Mouse (Mus musculus) kidney, embryonic 16.5 days (tissue): ENCODE measurements at regions not wholly inside any gene's neighbourhood (a gene's known extent, or its start where the extent isn't known, plus 50 kb on each side); places are given as distances from the start of the nearest gene placed in this dataset.

ENCODE experiments used
- ATAC-seq: fragments of 200-750 bp; cut with Nextera tagmentation; 2 replicates; pipeline ENCODE4 v1.8.0; 2017; ENCODE audit warnings: moderate TSS enrichment; ENCODE audit not compliant: low FRiP score, low TSS enrichment
- H3K27ac ChIP-seq: fragments of 300-500 bp; sonication (generic); 2 replicates; pipeline ENCODE4 v1.5.1; 2014; ENCODE audit warnings: low read length
- H3K27me3 ChIP-seq: fragments of 300-500 bp; sonication (generic); 2 replicates; pipeline ENCODE4 v1.6.1; 2014; ENCODE audit warnings: low read length, control low read depth, mixed read lengths; ENCODE audit not compliant: insufficient read depth
- H3K36me3 ChIP-seq: fragments of 300-500 bp; sonication (generic); 2 replicates; pipeline ENCODE4 v1.6.1; 2014; ENCODE audit warnings: low read length, control low read depth, mixed read lengths; ENCODE audit not compliant: insufficient read depth
- H3K4me1 ChIP-seq: fragments of 300-500 bp; sonication (generic); 2 replicates; pipeline ENCODE4 v1.6.1; 2014; ENCODE audit warnings: low read length, control low read depth, mixed read lengths; ENCODE audit not compliant: insufficient read depth
- H3K4me2 ChIP-seq: fragments of 300-500 bp; sonication (generic); replicated peaks from 2 replicates; pipeline ENCODE4 v1.6.1; 2014; ENCODE audit warnings: low read depth, low read length
- H3K4me3 ChIP-seq: fragments of 300-500 bp; sonication (generic); 2 replicates; pipeline ENCODE4 v1.5.1; 2014; ENCODE audit warnings: mild to moderate bottlenecking, low read length
- H3K9ac ChIP-seq: fragments of 300-500 bp; sonication (generic); replicated peaks from 2 replicates; pipeline ENCODE4 v1.6.1; 2014; ENCODE audit warnings: low read length
- H3K9me3 ChIP-seq: fragments of 300-500 bp; sonication (generic); 2 replicates; pipeline ENCODE4 v1.6.1; 2016; ENCODE audit warnings: low read length, control low read depth
- WGBS: fragments of 180-500 bp; shearing (Covaris S2); extraction: QIAGEN DNeasy Blood & Tissue Kit; methylation state at CpG from one replicate; pipeline ENCODE4 v1.1.7; 2014; 5-methylcytosine and 5-hydroxymethylcytosine counted together

- 0 out of 2 replicates have a peak, but pooled peaks have one; percentile 69 for ATAC-seq
- Histone ChIP-seq H3K36me3 (no peaks in the 10 kb centered on the region), H3K4me3 (no peak overlapping the region), H3K27me3 (no peaks in the 10 kb centered on the region), H3K9ac (no peak overlapping the region), H3K9me3 (no peaks in the 10 kb centered on the region), H3K4me1 (no peaks in the 10 kb centered on the region), H3K27ac (no peak overlapping the region), H3K4me2 (no peak overlapping the region)
- WGBS = 36% methylated on average over 7 of the region's 7 CpGs
These were observed 115.4 kb downstream of the Matn1 start for GRCm38 (mm10) chr4:131059572-131059971.

GRCm38 (mm10) chr4:131060191-131060680 lies 116.1 kb downstream of the Matn1 start:
- no peak overlapping the region for H3K4me2 ChIP-seq
- H3K4me3 ChIP-seq = no peak overlapping the region
- H3K9ac ChIP-seq = no peak overlapping the region
- H3K27ac ChIP-seq = no peak overlapping the region
- 13% methylated on average over 1 of the region's 1 CpGs for WGBS
- no peaks in the 10 kb centered on the region for H3K4me1 ChIP-seq
- no peaks in the 10 kb centered on the region for H3K27me3 ChIP-seq
- no peaks in the 10 kb centered on the region for H3K36me3 ChIP-seq
- ATAC-seq = 0 out of 2 replicates have a peak, but pooled peaks have one; percentile 25
- no peaks in the 10 kb centered on the region for H3K9me3 ChIP-seq

GRCm38 (mm10) chr4:131060706-131061105 lies 116.5 kb downstream of the Matn1 start:
- no peaks in the 10 kb centered on the region for H3K4me1 ChIP-seq
- no peak overlapping the region for H3K4me2 ChIP-seq
- H3K27me3 ChIP-seq = no peaks in the 10 kb centered on the region
- H3K9ac ChIP-seq = no peak overlapping the region
- no peak overlapping the region for H3K4me3 ChIP-seq
- no peak overlapping the region for H3K27ac ChIP-seq
- no peaks in the 10 kb centered on the region for H3K36me3 ChIP-seq
- no peaks in the 10 kb centered on the region for H3K9me3 ChIP-seq
- ATAC-seq = peak; percentile 35; the same call in 1 of the 2 replicates
- 8% methylated on average over 2 of the region's 2 CpGs for WGBS

GRCm38 (mm10) chr4:131062592-131062991 lies 118.4 kb downstream of the Matn1 start:
- ATAC-seq = no peak
- no peaks in the 10 kb centered on the region for H3K9me3 ChIP-seq
- H3K4me3 ChIP-seq = no peak overlapping the region
- no peak overlapping the region for H3K4me2 ChIP-seq
- H3K4me1 ChIP-seq = no peaks in the 10 kb centered on the region
- H3K9ac ChIP-seq = no peak overlapping the region
- no peaks in the 10 kb centered on the region for H3K27me3 ChIP-seq
- no peaks in the 10 kb centered on the region for H3K36me3 ChIP-seq
- no peak overlapping the region for H3K27ac ChIP-seq
- 73% methylated on average over 4 of the region's 4 CpGs for WGBS

- no peaks in the 10 kb centered on the region for H3K36me3 ChIP-seq
- no peaks in the 10 kb centered on the region for H3K27me3 ChIP-seq
- H3K27ac ChIP-seq = no peak overlapping the region
- ATAC-seq = no peak
- 55% methylated on average over 8 of the region's 8 CpGs for WGBS
- H3K4me1 ChIP-seq = no peaks in the 10 kb centered on the region
- H3K4me3 ChIP-seq = no peak overlapping the region
- no peak overlapping the region for H3K4me2 ChIP-seq
- H3K9ac ChIP-seq = no peak overlapping the region
- H3K9me3 ChIP-seq = no peaks in the 10 kb centered on the region
These were observed 122.2 kb downstream of the Matn1 start for GRCm38 (mm10) chr4:131066186-131066939.

GRCm38 (mm10) chr4:131070566-131070965 lies 126.4 kb downstream of the Matn1 start:
- ATAC-seq = no peak
- Histone ChIP-seq H3K27ac (no peak overlapping the region), H3K36me3 (no peaks in the 10 kb centered on the region), H3K9ac (no peak overlapping the region), H3K4me3 (no peak overlapping the region), H3K27me3 (no peaks in the 10 kb centered on the region), H3K4me1 (no peaks in the 10 kb centered on the region), H3K4me2 (no peak overlapping the region), H3K9me3 (no peaks in the 10 kb centered on the region)

GRCm38 (mm10) chr4:131072623-131073022 lies 128.4 kb downstream of the Matn1 start:
- no peak overlapping the region for H3K4me3 ChIP-seq
- H3K9me3 ChIP-seq = no peaks in the 10 kb centered on the region
- H3K27ac ChIP-seq = no peak overlapping the region
- no peak overlapping the region for H3K9ac ChIP-seq
- ATAC-seq = no peak
- H3K27me3 ChIP-seq = no peaks in the 10 kb centered on the region
- H3K4me1 ChIP-seq = no peaks in the 10 kb centered on the region
- H3K4me2 ChIP-seq = no peak overlapping the region
- WGBS = 96% methylated on average over 2 of the region's 2 CpGs
- no peaks in the 10 kb centered on the region for H3K36me3 ChIP-seq

GRCm38 (mm10) chr4:131073420-131073819 lies 129.2 kb downstream of the Matn1 start:
- Histone ChIP-seq H3K9ac (no peak overlapping the region), H3K4me2 (no peak overlapping the region), H3K9me3 (no peaks in the 10 kb centered on the region), H3K27me3 (no peaks in the 10 kb centered on the region), H3K4me3 (no peak overlapping the region), H3K36me3 (no peaks in the 10 kb centered on the region), H3K27ac (no peak overlapping the region), H3K4me1 (no peaks in the 10 kb centered on the region)
- no peak for ATAC-seq
- WGBS = 21% methylated on average over 8 of the region's 8 CpGs

- no peak overlapping the region for H3K4me2 ChIP-seq
- H3K4me1 ChIP-seq = no peaks in the 10 kb centered on the region
- no peaks in the 10 kb centered on the region for H3K9me3 ChIP-seq
- H3K4me3 ChIP-seq = no peak overlapping the region
- no peaks in the 10 kb centered on the region for H3K27me3 ChIP-seq
- no peak overlapping the region for H3K9ac ChIP-seq
- ATAC-seq = no peak
- WGBS = 64% methylated on average over 8 of the region's 8 CpGs
- no peaks in the 10 kb centered on the region for H3K36me3 ChIP-seq
- H3K27ac ChIP-seq = no peak overlapping the region
These were observed 131.2 kb downstream of the Matn1 start for GRCm38 (mm10) chr4:131075326-131075932.

- H3K36me3 ChIP-seq = no peaks in the 10 kb centered on the region
- no peak for ATAC-seq
- no peaks in the 10 kb centered on the region for H3K9me3 ChIP-seq
- no peaks in the 10 kb centered on the region for H3K4me1 ChIP-seq
- no peak overlapping the region for H3K9ac ChIP-seq
- WGBS = 57% methylated on average over 3 of the region's 3 CpGs
- H3K4me2 ChIP-seq = no peak overlapping the region
- no peak overlapping the region for H3K4me3 ChIP-seq
- H3K27me3 ChIP-seq = no peaks in the 10 kb centered on the region
- no peak overlapping the region for H3K27ac ChIP-seq
These were observed 132.4 kb downstream of the Matn1 start for GRCm38 (mm10) chr4:131076628-131077027.
